Mouse (Mus musculus): ENCODE results near the gene Hivep1. TPM values are rescaled to one million over a fixed set of nuclear protein-coding genes. Genes with fewer than 3 reads are reported as not detected.

Hivep1 gene
- 8.1 and 11.1 TPM in 2 replicates for total RNA-seq (2012; rRNA removed)

- H3K36me3 ChIP-seq (ENCODE audit: control insufficient read depth, insufficient read depth, low read length, poor library complexity, severe bottlenecking) = no peaks in the 10 kb centered on the region
- peak; percentile 30 for DNase-seq (ENCODE audit: low read depth, low spot score)
- H3K4me3 ChIP-seq (ENCODE audit: insufficient read depth in 1 of 2, low read depth in 1 of 2, low read length in 2 of 2, poor library complexity in 1 of 2, severe bottlenecking in 1 of 2) = peak within 1 kb of the TSS; percentile 71 to 88
- H3K27ac ChIP-seq (ENCODE audit: insufficient read depth, low read depth, low read length, poor library complexity, severe bottlenecking) = peak within 1 kb of the TSS; percentile 46; the same call in 1 of the 2 replicates
- TF ChIP-seq HCFC1 (IDR thresholded peaks at IDR 0.05; ENCODE audit: borderline replicate concordance, insufficient read depth, low read length) = no peak
- in situ Hi-C loops (cut with MboI; ENCODE audit: low sequenced_read_pairs in 2 of 2, unreplicated experiment in 2 of 2) = no loop called here
- H3K9ac ChIP-seq (ENCODE audit: insufficient read depth, low read depth, low read length, poor library complexity, severe bottlenecking) = peak within 1 kb of the TSS; percentile 86
- H3K4me1 ChIP-seq (ENCODE audit: control insufficient read depth in 2 of 2, insufficient read depth in 2 of 2, low read length in 2 of 2, poor library complexity in 1 of 2) = peaks cover 0 to 2% of the 10 kb centered on the region in 2 experiments; a peak in 1 of 4 replicates
- H3K9me3 ChIP-seq (ENCODE audit: control insufficient read depth, insufficient read depth, low read depth, low read length) = no peaks in the 10 kb centered on the region
Observed at GRCm38 (mm10) chr13:42051961-42052695, at the start of gene Hivep1. Gene Hivep1 (plus strand): TSS chr13:42052021.

GRCm38 (mm10) chr13:42015484-42016045, 36.3 kb upstream of the Hivep1 start:
- Histone ChIP-seq H3K4me3 (ENCODE audit: insufficient read depth in 1 of 2, low read depth in 1 of 2, low read length in 2 of 2, poor library complexity in 1 of 2, severe bottlenecking in 1 of 2) (no peak overlapping the region), H3K27ac (ENCODE audit: insufficient read depth, low read depth, low read length, poor library complexity, severe bottlenecking) (no peak overlapping the region), H3K4me1 (ENCODE audit: control insufficient read depth in 2 of 2, insufficient read depth in 2 of 2, low read length in 2 of 2, poor library complexity in 1 of 2) (no peaks in the 10 kb centered on the region), H3K9ac (ENCODE audit: insufficient read depth, low read depth, low read length, poor library complexity, severe bottlenecking) (no peak overlapping the region), H3K9me3 (ENCODE audit: control insufficient read depth, insufficient read depth, low read depth, low read length) (no peaks in the 10 kb centered on the region), H3K36me3 (ENCODE audit: control insufficient read depth, insufficient read depth, low read length, poor library complexity, severe bottlenecking) (no peaks in the 10 kb centered on the region)
- no peak for DNase-seq (ENCODE audit: low read depth, low spot score)
- TF ChIP-seq ZC3H11A (IDR thresholded peaks at IDR 0.05; ENCODE audit: borderline replicate concordance, low read depth, low read length) (no peak), ZNF384 (IDR thresholded peaks at IDR 0.05; ENCODE audit: low read depth, low read length) (no peak), HCFC1 (IDR thresholded peaks at IDR 0.05; ENCODE audit: borderline replicate concordance, insufficient read depth, low read length) (no peak), CHD2 (IDR thresholded peaks at IDR 0.05; ENCODE audit: low read depth, low read length) (no peak), MAFK (IDR thresholded peaks at IDR 0.05; ENCODE audit: insufficient read depth, low read depth, low read length) (no peak)
- in situ Hi-C loops (cut with MboI; ENCODE audit: low sequenced_read_pairs in 2 of 2, unreplicated experiment in 2 of 2) = no loop called here

GRCm38 (mm10) chr13:42016218-42016617, 35.6 kb upstream of the Hivep1 start:
- TF ChIP-seq MAFK (IDR thresholded peaks at IDR 0.05; ENCODE audit: insufficient read depth, low read depth, low read length) (no peak), ZNF384 (IDR thresholded peaks at IDR 0.05; ENCODE audit: low read depth, low read length) (no peak), HCFC1 (IDR thresholded peaks at IDR 0.05; ENCODE audit: borderline replicate concordance, insufficient read depth, low read length) (no peak), CHD2 (IDR thresholded peaks at IDR 0.05; ENCODE audit: low read depth, low read length) (no peak), ZC3H11A (IDR thresholded peaks at IDR 0.05; ENCODE audit: borderline replicate concordance, low read depth, low read length) (no peak)
- Histone ChIP-seq H3K27ac (ENCODE audit: insufficient read depth, low read depth, low read length, poor library complexity, severe bottlenecking) (no peak overlapping the region), H3K36me3 (ENCODE audit: control insufficient read depth, insufficient read depth, low read length, poor library complexity, severe bottlenecking) (no peaks in the 10 kb centered on the region), H3K4me3 (ENCODE audit: insufficient read depth in 1 of 2, low read depth in 1 of 2, low read length in 2 of 2, poor library complexity in 1 of 2, severe bottlenecking in 1 of 2) (no peak overlapping the region), H3K4me1 (ENCODE audit: control insufficient read depth in 2 of 2, insufficient read depth in 2 of 2, low read length in 2 of 2, poor library complexity in 1 of 2) (no peaks in the 10 kb centered on the region), H3K9ac (ENCODE audit: insufficient read depth, low read depth, low read length, poor library complexity, severe bottlenecking) (no peak overlapping the region), H3K9me3 (ENCODE audit: control insufficient read depth, insufficient read depth, low read depth, low read length) (no peaks in the 10 kb centered on the region)
- in situ Hi-C loops (cut with MboI; ENCODE audit: low sequenced_read_pairs in 2 of 2, unreplicated experiment in 2 of 2) = no loop called here
- no peak for DNase-seq (ENCODE audit: low read depth, low spot score)

- H3K27ac ChIP-seq (ENCODE audit: insufficient read depth, low read depth, low read length, poor library complexity, severe bottlenecking) = no peak overlapping the region
- no peaks in the 10 kb centered on the region for H3K4me1 ChIP-seq (ENCODE audit: control insufficient read depth in 2 of 2, insufficient read depth in 2 of 2, low read length in 2 of 2, poor library complexity in 1 of 2)
- TF ChIP-seq MAFK (IDR thresholded peaks at IDR 0.05; ENCODE audit: insufficient read depth, low read depth, low read length) = no peak
- TF ChIP-seq ZC3H11A (IDR thresholded peaks at IDR 0.05; ENCODE audit: borderline replicate concordance, low read depth, low read length) = no peak
- no peak for TF ChIP-seq ZNF384 (IDR thresholded peaks at IDR 0.05; ENCODE audit: low read depth, low read length)
- no peak for TF ChIP-seq HCFC1 (IDR thresholded peaks at IDR 0.05; ENCODE audit: borderline replicate concordance, insufficient read depth, low read length)
- no peak for TF ChIP-seq CHD2 (IDR thresholded peaks at IDR 0.05; ENCODE audit: low read depth, low read length)
- no peaks in the 10 kb centered on the region for H3K9me3 ChIP-seq (ENCODE audit: control insufficient read depth, insufficient read depth, low read depth, low read length)
- in situ Hi-C loops (cut with MboI; ENCODE audit: low sequenced_read_pairs in 2 of 2, unreplicated experiment in 2 of 2) = no loop called here
- H3K4me3 ChIP-seq (ENCODE audit: insufficient read depth in 1 of 2, low read depth in 1 of 2, low read length in 2 of 2, poor library complexity in 1 of 2, severe bottlenecking in 1 of 2) = no peak overlapping the region
- DNase-seq (ENCODE audit: low read depth, low spot score) = no peak
- H3K9ac ChIP-seq (ENCODE audit: insufficient read depth, low read depth, low read length, poor library complexity, severe bottlenecking) = no peak overlapping the region
- H3K36me3 ChIP-seq (ENCODE audit: control insufficient read depth, insufficient read depth, low read length, poor library complexity, severe bottlenecking) = no peaks in the 10 kb centered on the region
Observed at GRCm38 (mm10) chr13:42018356-42018755, 33.5 kb upstream of the Hivep1 start.

Data from ES-E14 (cell line).